Mouse (Mus musculus): ENCODE measurements around the gene Phf21a.
"Not testable (repeated sequence)": the region's sequence is repeated elsewhere in the genome, so short reads cannot be mapped to it uniquely, and the experiment has no call there.

Phf21a gene

DNA sequence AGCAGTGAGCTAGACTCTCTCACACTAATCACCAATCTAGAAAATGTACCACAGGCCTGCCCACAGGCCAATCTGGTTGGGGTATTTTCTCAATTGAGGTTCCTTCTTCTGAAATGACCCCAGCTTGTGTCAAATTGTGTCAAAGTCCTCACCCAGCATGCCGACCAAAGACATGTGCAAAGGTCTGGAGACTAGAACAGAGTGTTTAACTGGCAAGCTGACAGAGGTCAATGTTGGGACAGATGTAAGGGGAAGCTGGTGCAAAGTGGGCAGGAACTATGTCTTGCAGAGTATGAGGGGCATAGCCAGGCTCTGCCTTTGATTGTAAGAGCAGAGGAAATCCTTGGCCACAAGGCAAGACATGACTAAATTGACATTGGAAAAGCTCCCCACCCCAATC lies 7.2 kb upstream of the Phf21a start:
- no peak for DNase-seq (ENCODE audit: low spot score)

DNA sequence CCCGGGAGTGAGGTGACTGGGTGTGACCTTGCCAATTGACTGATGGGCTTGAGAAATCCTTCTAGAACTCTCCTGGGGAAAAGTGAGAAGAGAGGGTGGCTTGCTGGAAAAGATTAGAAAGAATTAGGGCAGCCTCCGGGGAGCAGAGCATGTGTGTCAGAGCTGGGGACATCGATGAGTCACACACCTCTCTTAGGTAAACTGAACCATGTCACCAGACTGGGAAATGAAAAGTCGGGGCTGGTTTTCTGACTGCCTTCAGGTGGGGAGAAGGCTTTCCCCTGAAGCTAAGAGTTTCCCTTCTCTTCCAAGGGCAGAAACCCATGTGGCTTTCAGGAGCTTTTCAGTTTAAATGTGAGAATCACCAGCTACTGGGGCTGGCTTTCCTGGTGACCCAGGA lies 5.9 kb upstream of the Phf21a start:
- DNase-seq (ENCODE audit: low spot score) = no peak

DNA sequence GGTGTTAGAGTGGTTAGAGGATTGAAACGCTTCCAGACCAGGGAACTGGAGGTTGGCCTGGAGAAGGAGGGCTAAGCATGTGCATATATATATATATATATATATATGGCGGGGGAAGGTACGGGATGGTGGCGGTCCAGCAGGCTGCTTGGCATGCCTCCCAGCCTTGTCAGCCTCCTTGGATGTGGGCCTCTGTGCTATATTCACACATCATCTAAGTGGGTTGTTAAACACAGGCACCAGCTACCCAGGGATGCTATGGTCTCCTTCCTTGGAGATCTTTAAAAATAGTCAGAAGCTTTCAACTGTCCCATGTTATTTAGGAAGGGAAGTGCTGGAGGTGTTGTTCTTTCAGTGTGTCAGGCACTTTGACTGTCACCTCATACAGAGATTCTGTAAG lies 3.1 kb upstream of the Phf21a start:
- DNase-seq (ENCODE audit: low spot score) = no peak

DNA sequence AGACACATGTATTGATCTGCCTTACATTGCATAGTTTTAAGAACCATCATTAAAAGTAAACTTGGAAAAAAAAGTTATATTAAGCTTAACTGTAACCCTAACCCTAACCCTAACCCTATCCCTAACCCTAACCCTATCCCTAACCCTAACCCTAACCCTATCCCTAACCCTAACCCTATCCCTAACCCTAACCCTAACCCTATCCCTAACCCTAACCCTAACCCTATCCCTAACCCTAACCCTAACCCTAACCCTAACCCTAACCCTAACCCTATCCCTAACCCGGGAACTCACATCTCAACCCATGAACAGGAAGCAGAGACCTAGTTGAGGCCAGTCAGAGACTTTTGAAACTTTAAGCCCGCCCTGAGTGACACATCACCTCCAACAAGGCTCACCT lies 586 bp downstream of the Phf21a start:
- DNase-seq (ENCODE audit: low spot score) = not testable (repeated sequence)

DNA sequence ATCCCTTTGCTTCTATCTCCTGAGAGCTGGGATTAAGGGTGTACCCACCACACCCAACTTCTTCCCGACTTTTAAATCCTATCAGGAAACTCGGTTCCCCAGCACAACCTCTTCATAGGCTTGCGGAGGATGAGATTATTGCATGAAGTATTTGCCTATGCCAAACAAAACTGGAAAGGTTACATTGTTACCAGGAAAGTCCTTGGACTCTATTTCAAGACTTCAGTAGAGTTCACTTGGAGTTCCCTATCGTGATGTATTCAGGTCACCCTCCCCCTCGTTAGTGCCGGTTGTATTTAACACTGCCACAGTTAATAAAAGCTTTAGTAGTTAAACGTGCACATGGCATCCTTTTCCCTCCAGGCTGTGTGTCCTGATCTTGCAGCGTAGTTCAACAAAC lies 1.2 kb downstream of the Phf21a start:
- DNase-seq (ENCODE audit: low spot score) = peak; percentile 12

DNA sequence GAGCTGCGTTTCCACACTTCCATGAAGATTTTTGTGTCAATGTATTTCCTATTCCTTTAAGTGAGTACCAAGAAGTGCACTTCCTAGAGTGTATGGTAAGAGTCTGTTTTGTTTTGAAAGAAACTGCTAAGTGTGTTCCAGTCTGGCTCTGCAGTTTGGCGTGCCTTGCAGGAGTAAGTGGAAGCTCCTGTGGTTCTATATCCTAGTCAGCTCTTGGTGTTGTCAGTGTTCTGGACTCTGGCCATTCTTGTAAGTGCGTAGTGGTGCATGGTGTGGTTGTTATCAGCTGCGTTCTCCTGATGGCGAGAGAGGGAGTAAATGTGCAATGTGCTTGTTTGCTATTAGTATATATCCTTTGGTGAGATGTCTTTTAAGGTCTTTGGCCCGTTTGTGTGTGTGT lies 7.9 kb downstream of the Phf21a start:
- DNase-seq (ENCODE audit: low spot score) = no peak

DNA sequence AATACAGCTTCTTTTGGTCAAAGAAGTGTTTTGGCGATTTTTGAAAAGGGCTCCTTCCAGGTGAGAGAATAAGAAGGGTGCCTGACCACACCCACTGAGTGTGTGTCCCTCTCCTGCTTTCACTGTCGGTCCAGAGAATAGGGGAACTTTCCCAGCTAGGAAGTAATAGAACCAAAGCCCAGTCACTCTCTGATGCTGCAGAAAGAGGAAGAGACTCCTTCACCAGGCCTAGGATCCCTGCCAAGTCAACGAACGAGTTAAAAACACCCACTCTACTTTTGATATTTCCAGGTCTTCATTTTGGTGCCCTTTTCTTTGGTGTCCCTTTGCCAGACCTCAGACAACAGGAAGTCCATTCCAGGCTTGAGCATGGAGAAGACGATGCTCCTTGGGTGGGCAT lies 31.6 kb downstream of the Phf21a start:
- no peak for DNase-seq (ENCODE audit: low spot score)

DNA sequence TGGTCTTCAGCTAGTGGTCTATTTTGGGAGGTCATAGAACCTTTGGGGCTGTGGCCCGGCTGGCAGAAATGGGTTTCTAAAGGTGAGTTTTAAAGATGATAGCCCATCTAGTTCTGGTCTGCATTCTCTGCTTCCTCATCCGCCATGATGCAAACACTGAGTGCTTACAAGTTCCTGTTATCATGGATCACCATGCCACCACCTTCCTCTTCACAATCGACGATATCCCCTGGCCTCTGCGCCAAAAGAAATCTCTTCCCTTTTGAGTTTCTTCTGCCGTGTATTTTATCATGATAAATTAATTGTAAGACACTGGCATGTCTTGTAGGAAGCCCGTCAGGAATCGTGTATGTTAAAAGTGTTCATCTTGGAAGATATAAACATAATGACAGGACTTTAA lies 32.4 kb downstream of the Phf21a start:
- DNase-seq (ENCODE audit: low spot score) = no peak

DNA sequence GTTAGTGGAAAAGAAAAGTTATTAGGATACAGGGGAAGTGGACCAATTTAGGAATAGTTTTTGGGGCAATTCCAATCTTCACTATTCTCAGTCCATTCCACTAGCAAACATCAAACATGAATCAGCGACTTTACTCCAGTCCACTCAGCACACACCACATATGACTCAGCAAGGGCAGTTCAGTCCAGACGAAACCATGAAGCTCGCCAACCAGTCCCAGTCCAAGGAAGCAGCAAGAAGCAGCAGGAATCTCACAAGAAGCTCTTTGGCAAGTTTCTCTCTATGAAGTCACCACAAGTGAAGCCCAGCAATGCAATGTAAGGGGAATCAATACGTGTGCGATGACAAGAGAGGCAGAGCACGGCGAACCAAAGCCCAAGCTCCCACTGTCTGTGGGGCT lies 37.2 kb downstream of the Phf21a start:
- DNase-seq (ENCODE audit: low spot score) = no peak

DNA sequence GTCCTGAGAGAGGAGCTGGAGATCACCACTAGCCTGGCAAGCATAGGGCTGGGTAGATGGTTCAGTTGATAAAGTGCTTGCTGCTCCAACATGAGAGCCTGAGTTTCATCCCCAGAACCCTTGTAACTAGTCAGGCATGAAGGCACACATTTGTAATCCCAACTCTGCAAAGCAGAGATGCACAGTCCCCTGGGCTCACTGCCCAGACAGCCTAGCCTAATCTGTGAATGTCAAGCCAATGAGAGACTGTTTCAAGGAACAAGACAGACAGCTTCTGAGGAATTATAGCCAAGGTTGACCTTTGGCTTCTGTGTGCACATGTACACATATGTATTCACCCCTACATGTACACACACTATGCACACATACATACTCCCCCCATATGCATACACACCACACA lies 45.8 kb downstream of the Phf21a start:
- DNase-seq (ENCODE audit: low spot score) = no peak

DNA sequence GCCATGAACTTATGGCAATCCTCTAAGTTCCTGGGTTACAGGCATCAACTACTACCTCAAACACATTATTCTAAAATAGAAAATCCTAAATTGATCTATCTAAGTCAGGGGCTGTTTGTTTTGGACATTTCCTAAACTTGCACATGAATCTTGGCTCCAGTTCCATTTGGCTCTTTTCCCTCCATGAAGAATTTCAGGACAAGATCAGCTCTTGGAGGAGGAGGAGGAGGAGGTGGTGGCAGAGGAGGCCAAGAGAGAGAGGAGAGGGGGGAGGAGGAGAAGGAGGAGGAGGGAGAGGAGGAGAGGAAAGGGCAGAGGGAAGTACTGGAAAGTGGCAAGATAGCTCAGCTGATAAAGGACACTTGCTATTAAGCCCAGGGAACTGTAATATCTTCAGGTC lies 46.4 kb downstream of the Phf21a start:
- no peak for DNase-seq (ENCODE audit: low spot score)

DNA sequence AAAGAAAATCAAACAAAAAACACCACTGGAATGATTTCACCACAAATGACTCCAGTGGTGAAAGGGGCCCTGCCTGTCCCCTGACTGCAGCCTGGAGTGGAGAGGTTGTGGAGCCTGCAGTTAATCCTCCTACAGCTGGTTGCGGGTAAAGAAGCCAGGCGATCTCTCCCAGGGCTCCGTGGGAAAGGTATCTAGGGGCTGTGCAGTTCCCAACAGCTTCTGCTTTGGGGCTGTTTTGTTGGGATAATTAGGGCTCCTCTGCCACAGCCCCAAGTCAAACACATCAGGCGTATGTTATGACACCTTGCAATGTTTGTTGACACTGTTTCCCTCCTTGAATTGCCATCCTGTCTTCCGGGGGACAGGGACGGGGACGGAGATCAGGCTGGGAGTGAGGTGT lies 47.5 kb downstream of the Phf21a start:
- peak; percentile 26 for DNase-seq (ENCODE audit: low spot score)

DNA sequence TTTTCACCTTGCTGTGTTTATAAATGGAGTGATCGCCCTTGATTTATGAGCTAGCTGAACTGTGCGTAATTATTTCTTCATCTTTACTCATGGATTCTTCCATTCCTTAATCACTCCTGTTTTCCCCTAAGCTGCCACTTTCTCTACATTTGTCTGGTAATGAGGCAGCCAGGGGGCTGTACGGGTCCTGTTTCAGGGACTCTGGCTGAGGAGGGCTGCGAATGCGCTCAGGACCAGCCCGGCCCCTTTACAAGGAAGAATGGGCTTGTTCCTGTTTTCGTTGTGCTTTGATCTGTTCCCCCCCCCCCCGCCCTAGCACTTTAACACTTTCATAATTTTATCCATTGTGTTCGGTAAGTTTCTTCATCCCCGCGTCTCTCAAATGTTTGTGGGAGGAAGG lies 48.2 kb downstream of the Phf21a start:
- DNase-seq (ENCODE audit: low spot score) = peak; percentile 8

DNA sequence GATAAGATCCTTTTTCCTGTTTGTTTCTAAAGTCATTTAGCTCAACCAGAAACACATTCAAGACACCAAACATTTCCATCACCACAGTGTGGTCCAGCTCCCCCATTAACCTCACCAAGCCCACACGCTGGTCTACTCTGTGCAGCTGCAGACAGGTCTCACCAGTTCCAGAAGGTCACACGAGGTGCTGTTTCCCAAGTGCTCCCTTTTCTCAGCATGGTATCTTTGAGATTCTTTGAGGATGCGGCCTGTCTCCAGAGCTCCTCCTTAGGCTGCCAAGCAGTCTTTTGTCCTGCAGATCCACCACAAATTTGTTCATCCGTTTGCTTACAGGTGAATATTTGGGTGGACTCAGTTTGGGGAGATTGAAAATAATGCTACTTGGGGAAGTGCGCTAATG lies 51.0 kb downstream of the Phf21a start:
- DNase-seq (ENCODE audit: low spot score) = no peak

DNA sequence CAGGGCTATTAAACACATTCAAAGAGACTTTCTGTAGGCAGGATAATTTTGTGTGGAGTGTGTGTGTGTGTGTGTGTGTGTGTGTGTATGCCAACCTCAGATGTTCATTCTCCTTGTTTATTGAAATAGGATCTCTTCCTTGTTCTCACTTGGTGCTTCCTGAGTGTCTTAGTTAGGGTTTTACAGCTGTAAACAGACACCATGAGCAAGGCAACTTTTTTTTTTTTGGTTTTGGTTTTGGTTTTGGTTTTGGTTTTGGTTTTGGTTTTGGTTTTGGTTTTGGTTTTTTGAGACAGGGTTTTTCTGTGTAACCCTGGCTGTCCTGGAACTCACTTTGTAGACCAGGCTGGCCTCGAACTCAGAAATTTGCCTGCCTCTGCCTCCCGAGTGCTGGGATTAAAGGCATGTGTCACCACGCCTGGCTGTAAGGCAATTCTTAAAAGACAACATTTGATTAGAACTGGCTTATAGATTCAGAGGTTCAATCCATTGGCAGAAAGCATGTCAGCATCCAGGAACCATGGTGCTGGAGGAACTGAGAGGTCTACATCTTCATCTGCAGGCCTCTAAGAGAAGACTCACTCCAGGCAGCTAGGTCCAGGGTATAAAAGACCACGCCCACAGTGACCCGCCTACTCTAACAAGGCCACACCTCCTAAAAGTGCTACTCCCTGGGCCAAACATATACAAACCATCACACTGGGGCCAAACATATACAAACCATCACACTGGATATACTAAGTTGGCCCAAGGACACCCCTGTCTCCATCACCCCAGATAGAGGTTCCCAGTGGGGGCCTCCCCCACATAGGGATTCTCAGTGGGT lies 55.2 kb downstream of the Phf21a start:
- not testable (repeated sequence) for DNase-seq (ENCODE audit: low spot score)

DNA sequence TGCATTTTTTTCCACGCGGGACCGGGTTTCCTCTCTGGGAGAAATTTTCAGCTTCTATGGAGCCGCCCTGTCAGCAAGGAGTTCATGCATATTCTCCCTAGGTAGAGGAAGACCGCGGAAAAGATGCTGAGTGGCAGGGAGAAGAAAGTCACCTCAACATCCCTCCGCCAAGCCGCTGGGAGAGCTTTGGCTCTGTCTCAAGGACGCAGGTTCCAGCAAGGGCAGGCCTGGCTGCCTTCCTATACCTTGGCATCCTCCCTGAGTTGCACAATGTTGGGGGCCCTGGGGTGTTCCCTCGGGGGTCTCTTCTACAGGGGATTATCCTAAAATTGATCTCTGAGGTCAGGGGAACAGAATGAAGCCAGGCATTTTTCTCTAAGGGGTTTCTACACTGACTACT lies 71.4 kb downstream of the Phf21a start:
- DNase-seq (ENCODE audit: low spot score) = no peak

DNA sequence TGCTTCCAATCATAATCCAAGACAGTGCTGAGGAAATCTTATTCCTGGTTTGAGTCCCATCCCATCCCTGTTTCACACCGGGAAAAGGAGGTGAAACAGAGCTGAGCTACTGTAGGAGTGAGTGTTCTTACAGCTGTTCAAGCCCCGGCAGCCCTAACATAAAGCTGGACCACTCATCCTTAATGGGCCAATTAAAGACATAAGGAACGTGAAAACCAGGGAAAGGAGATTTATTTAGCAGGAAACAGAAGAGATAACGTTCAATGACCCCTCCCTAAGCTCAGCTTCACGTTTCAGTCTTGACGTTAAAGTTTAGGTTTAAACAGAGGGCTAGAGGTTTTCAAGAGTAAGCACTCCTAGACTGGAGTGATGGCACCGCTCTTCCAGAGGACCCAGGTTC lies 74.0 kb downstream of the Phf21a start:
- no peak for DNase-seq (ENCODE audit: low spot score)

DNA sequence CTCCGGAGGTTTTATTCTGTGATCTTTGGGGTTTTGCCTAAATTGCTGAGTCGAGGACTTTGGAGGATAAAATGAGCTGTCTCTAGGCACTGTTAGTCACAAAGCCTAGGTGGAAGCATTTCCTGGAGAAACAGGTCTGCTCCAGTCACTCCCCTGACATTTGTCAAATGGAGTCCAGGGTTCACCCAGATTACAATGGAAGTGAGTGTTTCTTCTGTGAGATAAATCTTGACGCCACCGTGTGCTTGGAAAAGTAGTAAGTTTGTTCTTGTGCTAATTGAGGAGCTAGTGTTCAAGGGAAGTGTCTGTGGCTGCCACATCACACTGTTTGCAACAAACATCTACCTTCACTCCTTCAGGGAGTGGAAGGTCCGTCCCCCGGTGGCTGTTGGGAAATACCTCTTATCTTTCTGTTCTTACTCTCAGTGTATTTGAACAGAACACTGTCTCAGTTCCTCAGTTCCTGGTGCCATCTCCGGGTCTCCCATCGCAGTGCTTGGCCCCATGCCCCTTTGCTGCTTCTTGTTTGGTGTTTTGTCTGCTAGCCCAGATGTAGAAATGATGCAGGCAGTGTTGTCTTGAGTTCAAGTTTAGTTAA lies 78.2 kb downstream of the Phf21a start:
- no peak for DNase-seq (ENCODE audit: low spot score)

DNA sequence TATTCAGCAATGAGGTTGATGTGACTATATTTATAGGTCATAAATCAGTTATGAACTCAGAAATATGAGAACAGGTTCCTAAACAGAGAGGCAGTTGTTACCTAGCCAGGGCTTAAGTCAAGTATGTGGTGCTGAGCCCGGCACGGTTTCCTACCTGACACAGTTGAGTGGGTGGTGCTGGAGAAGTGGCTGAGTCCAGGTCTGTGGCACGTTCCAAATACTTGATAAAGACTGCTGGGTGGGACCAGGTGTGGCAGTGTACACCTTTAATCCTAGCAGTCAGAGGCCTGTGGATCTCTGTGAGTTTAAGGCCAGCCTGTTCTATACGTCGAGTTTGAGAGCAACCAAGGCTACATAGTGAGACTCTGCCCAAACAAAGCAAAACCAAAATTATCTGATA lies 79.4 kb downstream of the Phf21a start:
- no peak for DNase-seq (ENCODE audit: low spot score)

DNA sequence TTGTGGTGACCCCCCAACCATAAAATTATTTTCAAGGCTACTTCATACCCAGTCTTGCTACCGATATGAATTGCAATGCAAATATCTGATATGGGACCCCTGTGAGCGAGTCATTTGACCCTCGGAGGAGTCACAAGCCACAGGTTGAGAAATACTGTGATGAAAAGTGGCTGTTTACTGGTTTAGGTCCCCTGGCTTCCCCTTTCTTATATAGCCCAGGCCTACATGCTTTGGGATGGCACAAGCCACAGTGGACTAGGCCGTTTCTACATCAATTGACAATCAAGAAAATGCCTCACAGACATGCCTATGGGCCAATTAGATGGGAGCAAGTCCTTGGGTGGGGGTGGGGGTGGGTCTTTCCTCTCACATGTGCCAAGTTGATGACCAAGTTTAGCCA lies 80.3 kb downstream of the Phf21a start:
- no peak for DNase-seq (ENCODE audit: low spot score)

DNA sequence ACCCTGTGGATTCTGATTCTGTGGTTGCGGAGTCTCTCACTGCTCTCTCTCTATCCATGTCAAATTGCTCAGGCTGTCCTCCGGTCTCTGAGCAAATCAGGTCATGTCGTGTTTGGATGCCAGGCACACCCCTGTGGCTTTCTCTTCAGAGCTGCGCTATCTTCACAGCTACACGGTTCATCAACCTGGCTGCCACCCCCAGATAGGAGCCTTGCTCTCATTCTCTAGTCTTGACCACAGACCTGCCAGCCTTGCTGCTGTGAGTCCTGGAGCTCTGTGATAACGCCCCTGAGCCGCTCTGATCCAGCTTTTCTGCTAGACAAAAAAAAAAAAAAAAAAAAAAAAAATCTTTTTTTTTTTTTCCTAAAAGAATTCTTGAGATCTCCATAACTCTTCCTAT lies 81.3 kb downstream of the Phf21a start:
- no peak for DNase-seq (ENCODE audit: low spot score)

DNA sequence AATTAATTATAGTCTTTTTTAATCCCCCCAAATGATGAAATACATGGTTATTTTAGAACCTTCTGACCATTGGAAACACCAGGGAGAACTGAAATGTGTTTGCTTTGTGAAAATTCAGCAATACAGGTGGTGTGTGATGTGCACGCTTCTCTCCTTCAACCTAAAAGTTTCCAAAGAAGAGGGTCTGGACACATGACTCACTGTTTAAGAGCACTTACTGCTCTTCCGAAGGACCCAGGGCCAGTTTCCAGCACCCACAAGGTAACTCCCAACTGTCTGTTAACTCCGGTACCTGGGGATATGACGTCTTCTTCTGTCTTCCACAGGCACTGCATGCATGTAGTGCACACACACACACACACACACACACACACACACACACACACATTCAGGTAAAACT lies 82.1 kb downstream of the Phf21a start:
- DNase-seq (ENCODE audit: low spot score) = no peak

DNA sequence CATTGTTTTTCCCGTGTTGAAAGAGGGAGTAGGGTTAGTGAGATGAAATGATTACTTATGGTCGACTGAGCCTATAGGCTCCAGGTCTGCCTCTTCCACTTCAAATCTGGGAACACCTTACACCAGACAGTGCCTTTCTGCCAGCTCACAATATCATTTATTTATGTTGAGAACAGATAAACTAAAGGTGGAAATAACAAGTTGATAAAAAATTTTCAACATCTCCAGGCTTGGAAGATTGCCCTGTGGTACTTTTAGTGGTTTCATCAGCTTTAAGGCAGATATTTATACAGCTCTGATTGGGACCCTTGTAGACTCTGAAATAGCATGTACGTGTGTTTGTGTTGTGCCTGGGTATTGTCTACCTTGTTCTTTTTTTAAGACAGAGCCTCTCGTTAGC lies 83.4 kb downstream of the Phf21a start:
- DNase-seq (ENCODE audit: low spot score) = no peak

DNA sequence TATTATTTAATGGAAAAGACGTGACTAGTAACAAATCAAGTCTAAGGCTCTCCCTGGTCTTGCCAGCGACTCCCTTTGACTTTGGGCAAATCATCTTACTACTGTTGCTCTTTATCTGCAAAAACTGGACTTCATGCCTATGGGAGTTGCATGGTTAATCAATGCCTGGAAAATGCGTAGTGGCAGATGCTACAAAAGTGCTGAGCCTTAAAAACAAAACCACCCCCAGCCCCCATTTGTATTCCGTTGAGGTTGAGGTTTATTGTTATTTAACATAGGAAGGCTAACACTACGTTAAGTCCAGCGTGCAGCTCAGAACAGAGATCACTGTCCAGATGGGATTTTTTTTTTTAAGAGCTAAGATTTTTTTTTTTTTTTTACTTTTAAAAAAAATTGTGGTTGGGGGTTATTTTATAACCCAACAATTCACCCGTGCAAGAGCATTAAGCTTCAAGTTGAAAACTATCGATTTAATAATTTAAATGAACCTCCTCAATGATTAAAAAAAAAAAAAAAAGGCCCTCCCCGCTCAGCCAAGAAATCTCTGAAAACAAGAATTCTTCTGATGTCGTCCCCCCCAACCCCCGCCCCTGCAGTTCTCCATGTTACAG lies 89.3 kb downstream of the Phf21a start:
- peak; percentile 20 for DNase-seq (ENCODE audit: low spot score)
